Mouse (Mus musculus): ENCODE measurements around the gene Rnase4. TPM values are rescaled to one million over a fixed set of nuclear protein-coding genes. Genes with fewer than 3 reads are reported as not detected.

The Rnase4 gene
- polyA plus RNA-seq, 1 experiment from 2014 or later = 152 TPM

DNA sequence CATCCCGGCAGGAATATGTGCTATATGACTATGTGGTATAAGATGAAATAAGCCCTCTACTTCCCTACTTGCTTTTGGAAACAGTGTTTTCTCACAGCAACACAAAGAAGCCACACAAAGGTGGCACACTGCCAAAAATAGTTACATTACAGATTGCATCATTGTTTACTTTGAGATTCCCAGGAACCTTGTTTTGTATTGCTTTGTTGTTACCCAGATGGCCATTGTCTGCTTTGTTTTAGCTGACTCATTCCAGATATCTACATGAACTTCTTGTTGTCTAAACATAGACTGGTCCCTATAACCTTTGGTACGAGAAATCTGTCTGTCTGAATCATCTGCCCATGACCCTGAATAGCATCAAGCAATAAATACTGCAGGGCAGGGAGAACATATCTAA is 49.5 kb downstream of the Rnase4 start:
- no peak overlapping the region for H3K27ac ChIP-seq
- no peaks in the 10 kb centered on the region for H3K36me3 ChIP-seq
- H3K9me3 ChIP-seq = no peaks in the 10 kb centered on the region
- no peak overlapping the region for H3K9ac ChIP-seq
- no peak overlapping the region for H3K4me2 ChIP-seq
- no peak overlapping the region for H3K4me3 ChIP-seq (replicated peaks)
- ATAC-seq (ENCODE audit: insufficient read depth, low FRiP score, low read depth) = no peak
- no peaks in the 10 kb centered on the region for H3K4me1 ChIP-seq
- 68% methylated on average over 2 of the region's 2 CpGs for WGBS
- H3K27me3 ChIP-seq (replicated peaks) = no peaks in the 10 kb centered on the region

DNA sequence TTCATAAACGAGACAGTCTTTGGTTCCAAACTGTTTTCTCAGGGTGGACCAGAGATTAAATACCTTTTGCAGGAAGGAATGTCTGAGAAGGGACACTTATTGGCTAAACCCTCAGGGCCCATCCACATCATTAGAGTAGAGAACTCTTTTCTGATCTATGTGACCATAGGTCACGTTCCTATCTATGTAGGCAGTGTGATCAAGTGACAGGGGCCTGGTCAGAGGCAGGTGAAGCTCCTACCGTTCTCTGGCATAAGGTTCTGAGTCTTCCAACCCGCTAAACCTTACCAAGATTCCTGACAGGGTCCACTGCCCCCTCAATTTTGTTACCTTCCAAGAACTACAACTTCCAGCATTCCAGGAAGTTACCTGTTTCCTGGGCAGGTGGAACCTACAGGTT is 51.2 kb downstream of the Rnase4 start:
- no peak overlapping the region for H3K4me3 ChIP-seq (replicated peaks)
- no peaks in the 10 kb centered on the region for H3K27me3 ChIP-seq (replicated peaks)
- no peaks in the 10 kb centered on the region for H3K9me3 ChIP-seq
- H3K4me1 ChIP-seq = no peaks in the 10 kb centered on the region
- no peak overlapping the region for H3K27ac ChIP-seq
- H3K4me2 ChIP-seq = no peak overlapping the region
- WGBS = 86% methylated on average over 4 of the region's 4 CpGs
- H3K9ac ChIP-seq = no peak overlapping the region
- H3K36me3 ChIP-seq = no peaks in the 10 kb centered on the region
- ATAC-seq (ENCODE audit: insufficient read depth, low FRiP score, low read depth) = no peak

DNA sequence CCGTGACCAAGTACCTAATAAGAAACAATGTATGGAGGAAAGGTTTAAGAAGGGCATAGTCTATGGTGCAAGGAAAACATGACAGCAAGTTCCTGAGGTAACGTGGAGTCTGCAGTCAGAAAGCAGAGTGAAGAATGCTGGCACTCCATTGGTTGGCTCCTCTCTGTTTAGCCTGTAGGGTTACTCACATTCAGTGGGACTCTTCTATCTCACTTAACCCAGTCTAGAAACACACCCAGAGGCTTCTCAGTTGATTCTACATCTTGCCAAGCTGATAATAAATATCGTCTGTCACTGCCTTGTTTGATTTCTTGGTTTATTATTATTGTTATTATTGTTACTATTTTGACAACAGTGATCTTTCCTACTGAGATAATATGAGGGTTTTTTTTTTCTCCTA is 51.7 kb downstream of the Rnase4 start:
- no peak overlapping the region for H3K4me3 ChIP-seq (replicated peaks)
- H3K4me1 ChIP-seq = no peaks in the 10 kb centered on the region
- no peak overlapping the region for H3K27ac ChIP-seq
- H3K9me3 ChIP-seq = no peaks in the 10 kb centered on the region
- H3K9ac ChIP-seq = no peak overlapping the region
- WGBS = 78% methylated on average over 3 of the region's 3 CpGs
- H3K4me2 ChIP-seq = no peak overlapping the region
- H3K27me3 ChIP-seq (replicated peaks) = no peaks in the 10 kb centered on the region
- ATAC-seq (ENCODE audit: insufficient read depth, low FRiP score, low read depth) = peak; percentile 84
- H3K36me3 ChIP-seq = no peaks in the 10 kb centered on the region

DNA sequence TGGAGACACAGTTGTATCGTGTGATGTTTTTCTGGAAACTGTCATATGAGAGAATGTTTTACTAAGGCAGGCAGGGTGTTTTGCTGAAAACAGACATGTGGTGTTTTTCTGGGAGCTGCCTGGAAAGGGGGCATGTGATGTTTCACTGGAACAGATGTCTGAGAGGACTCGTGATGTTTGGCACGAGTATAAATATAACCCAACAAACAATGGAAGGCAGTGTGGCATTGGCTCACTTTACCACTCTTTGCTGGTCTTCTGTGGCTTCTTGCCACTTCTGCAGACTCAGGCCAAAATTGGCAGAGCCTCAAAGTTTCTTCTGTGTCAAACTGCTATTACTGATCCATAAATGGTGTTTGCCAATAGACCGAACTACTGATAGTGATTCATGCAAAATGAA is 52.4 kb downstream of the Rnase4 start:
- Histone ChIP-seq H3K4me1 (no peaks in the 10 kb centered on the region), H3K36me3 (no peaks in the 10 kb centered on the region), H3K27me3 (replicated peaks) (no peaks in the 10 kb centered on the region), H3K9ac (no peak overlapping the region), H3K27ac (no peak overlapping the region), H3K4me3 (replicated peaks) (no peak overlapping the region), H3K9me3 (no peaks in the 10 kb centered on the region), H3K4me2 (no peak overlapping the region)
- 58% methylated on average over 4 of the region's 4 CpGs for WGBS
- no peak for ATAC-seq (ENCODE audit: insufficient read depth, low FRiP score, low read depth)

DNA sequence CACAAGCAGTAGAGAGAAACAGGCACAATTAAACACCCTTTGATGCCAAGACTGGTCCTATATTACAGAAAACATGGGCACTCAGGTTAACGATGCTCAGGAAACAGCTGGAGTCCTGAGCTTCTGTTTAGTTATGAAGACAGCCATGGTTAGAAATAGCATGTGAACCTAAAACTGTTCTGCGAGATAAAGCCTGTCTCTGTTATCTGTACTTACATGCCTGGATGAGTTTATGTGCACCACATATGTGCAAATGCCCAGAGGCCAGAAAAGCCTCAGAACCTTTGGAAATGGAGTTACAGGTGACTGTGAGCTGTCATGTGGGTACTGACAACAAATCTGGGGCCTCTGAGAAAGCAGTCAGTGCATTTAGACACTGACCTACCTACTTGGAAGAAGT is 53.1 kb downstream of the Rnase4 start:
- no peak overlapping the region for H3K4me3 ChIP-seq (replicated peaks)
- 80% methylated on average over 2 of the region's 2 CpGs for WGBS
- H3K9ac ChIP-seq = no peak overlapping the region
- no peak overlapping the region for H3K4me2 ChIP-seq
- no peaks in the 10 kb centered on the region for H3K4me1 ChIP-seq
- H3K27me3 ChIP-seq (replicated peaks) = no peaks in the 10 kb centered on the region
- no peaks in the 10 kb centered on the region for H3K36me3 ChIP-seq
- ATAC-seq (ENCODE audit: insufficient read depth, low FRiP score, low read depth) = peak; percentile 67
- no peaks in the 10 kb centered on the region for H3K9me3 ChIP-seq
- no peak overlapping the region for H3K27ac ChIP-seq

DNA sequence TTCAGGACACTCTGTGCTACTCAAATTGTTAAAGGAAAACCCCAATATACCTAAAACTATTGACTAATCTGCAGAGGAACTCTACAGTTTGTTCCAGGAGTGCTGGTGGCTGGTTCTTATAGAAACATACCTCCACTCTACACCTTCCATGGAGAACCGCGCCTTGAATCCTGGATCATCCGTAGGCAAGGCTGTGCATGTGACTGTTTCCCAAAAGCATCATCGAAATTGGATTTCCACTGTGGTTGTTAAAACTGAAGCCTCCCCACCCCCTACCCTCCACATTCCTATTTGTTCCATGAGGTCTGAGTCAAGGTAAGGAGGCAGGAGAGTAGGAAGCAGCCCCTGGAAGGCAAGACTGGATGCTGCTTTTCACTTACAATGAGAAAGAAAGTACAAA is 53.6 kb downstream of the Rnase4 start:
- no peak overlapping the region for H3K4me3 ChIP-seq (replicated peaks)
- H3K27ac ChIP-seq = no peak overlapping the region
- H3K27me3 ChIP-seq (replicated peaks) = no peaks in the 10 kb centered on the region
- over 99% methylated on average over 4 of the region's 4 CpGs for WGBS
- no peak for ATAC-seq (ENCODE audit: insufficient read depth, low FRiP score, low read depth)
- H3K9ac ChIP-seq = no peak overlapping the region
- H3K9me3 ChIP-seq = no peaks in the 10 kb centered on the region
- H3K4me1 ChIP-seq = no peaks in the 10 kb centered on the region
- no peaks in the 10 kb centered on the region for H3K36me3 ChIP-seq
- H3K4me2 ChIP-seq = no peak overlapping the region

DNA sequence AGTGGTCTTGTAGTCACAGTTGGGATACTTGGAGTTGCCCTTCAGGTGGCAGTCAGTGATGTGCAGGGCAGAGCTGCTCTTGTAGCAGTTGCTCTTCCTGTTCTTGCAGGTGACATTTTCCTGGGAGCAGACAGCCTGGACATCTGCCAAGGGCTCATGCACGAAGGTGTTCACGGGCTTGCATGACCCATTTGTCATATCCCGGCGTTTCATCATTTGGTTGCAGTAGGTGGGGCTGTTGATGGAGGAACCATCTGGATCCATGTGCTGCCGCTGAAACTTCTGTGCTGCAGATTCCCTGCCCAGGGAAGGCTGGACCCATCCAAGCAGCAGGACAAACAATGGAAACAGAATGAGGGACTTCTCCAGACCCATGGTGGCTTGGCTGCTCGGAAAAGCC is 54.6 kb downstream of the Rnase4 start:
- no peaks in the 10 kb centered on the region for H3K9me3 ChIP-seq
- no peak overlapping the region for H3K4me3 ChIP-seq (replicated peaks)
- 68% methylated on average over 6 of the region's 6 CpGs for WGBS
- no peaks in the 10 kb centered on the region for H3K36me3 ChIP-seq
- H3K27ac ChIP-seq = no peak overlapping the region
- H3K27me3 ChIP-seq (replicated peaks) = no peaks in the 10 kb centered on the region
- H3K4me2 ChIP-seq = no peak overlapping the region
- no peak for ATAC-seq (ENCODE audit: insufficient read depth, low FRiP score, low read depth)
- no peaks in the 10 kb centered on the region for H3K4me1 ChIP-seq
- no peak overlapping the region for H3K9ac ChIP-seq

DNA sequence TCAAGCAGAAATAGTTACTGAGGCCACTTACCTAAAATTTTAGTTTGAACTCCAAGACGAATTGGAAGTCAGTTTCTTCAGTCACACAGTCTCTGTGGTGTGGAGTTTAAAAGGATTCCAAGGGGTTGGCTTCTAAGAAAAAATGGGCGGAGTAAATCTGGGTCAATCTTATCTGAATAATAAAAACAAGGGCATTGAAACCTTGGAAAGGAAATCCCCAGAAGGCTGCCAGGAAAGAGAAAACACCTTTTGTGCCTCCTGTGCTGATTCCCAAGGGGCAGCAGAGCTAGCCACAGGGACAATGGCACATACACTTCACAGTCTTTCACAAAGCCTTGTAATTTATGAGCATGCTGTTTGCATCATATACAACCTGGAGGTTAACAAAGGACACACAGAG is 55.8 kb downstream of the Rnase4 start, which contains the start of gene Rnase1:
Gene Rnase1 (minus strand): TSS at position 101 of the 400 bp plus-strand sequence.
- no peak for ATAC-seq (ENCODE audit: insufficient read depth, low FRiP score, low read depth)
- H3K9ac ChIP-seq = no peak within 1 kb of the TSS
- H3K4me1 ChIP-seq = no peaks in the 10 kb centered on the region
- H3K4me3 ChIP-seq (replicated peaks) = no peak within 1 kb of the TSS
- no peak within 1 kb of the TSS for H3K4me2 ChIP-seq
- no peaks in the 10 kb centered on the region for H3K27me3 ChIP-seq (replicated peaks)
- WGBS = 61% methylated on average over 2 of the region's 2 CpGs
- peak within 1 kb of the TSS; percentile 28; the same call in 1 of the 2 replicates for H3K27ac ChIP-seq
- no peaks in the 10 kb centered on the region for H3K36me3 ChIP-seq
- no peaks in the 10 kb centered on the region for H3K9me3 ChIP-seq

DNA sequence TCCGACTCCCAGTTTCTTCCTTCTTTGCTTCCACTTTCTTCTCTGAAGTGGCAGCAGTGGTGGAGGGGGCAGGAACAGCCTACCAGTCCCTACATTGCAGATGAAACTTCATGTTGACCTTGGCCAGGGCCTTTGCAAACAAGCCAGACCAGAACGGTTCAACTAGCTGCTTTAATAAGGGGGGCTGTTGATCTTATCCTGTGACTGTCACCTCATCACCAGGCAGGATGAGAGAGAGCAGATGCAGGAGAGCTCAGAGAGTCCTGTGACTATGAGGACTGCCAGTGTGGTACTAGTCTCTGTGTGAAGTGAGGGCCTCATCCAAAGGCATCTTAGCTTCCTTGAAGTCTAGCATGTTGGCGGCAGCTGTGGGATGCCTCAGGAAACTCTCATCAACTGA is 57.1 kb downstream of the Rnase4 start:
- no peak overlapping the region for H3K4me3 ChIP-seq (replicated peaks)
- H3K9ac ChIP-seq = no peak overlapping the region
- no peaks in the 10 kb centered on the region for H3K27me3 ChIP-seq (replicated peaks)
- 60% methylated on average over 3 of the region's 3 CpGs for WGBS
- H3K4me2 ChIP-seq = no peak overlapping the region
- H3K9me3 ChIP-seq = no peaks in the 10 kb centered on the region
- H3K27ac ChIP-seq = 0 out of 2 replicates have a peak overlapping the region, but pooled peaks have one; percentile 5
- ATAC-seq (ENCODE audit: insufficient read depth, low FRiP score, low read depth) = no peak
- H3K36me3 ChIP-seq = no peaks in the 10 kb centered on the region
- no peaks in the 10 kb centered on the region for H3K4me1 ChIP-seq

DNA sequence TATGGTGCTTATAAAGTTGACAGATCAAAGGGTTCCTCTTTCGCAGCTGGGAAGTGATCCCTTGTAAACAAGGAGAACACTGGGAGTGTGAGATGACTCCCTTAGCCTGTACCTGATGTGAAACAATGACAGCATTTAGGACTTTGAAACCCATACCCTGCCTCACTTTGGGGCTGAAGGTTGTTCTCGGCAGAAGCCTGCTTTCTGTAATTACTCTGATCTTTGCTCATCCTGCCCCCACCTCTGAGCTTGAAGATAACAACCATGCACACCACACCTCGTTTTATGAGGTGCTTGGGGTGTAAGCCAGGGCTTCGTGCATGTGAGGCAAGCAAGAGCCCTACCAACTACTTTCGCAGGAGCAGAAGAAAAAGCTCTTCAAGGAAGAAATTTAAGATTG is 58.3 kb downstream of the Rnase4 start:
- Histone ChIP-seq H3K4me1 (no peaks in the 10 kb centered on the region), H3K4me3 (replicated peaks) (no peak overlapping the region), H3K9me3 (no peaks in the 10 kb centered on the region), H3K9ac (no peak overlapping the region), H3K4me2 (no peak overlapping the region), H3K27ac (no peak overlapping the region), H3K36me3 (no peaks in the 10 kb centered on the region), H3K27me3 (replicated peaks) (no peaks in the 10 kb centered on the region)
- WGBS = 42% methylated on average over 5 of the region's 5 CpGs
- ATAC-seq (ENCODE audit: insufficient read depth, low FRiP score, low read depth) = peak; percentile 41; the same call in 1 of the 2 replicates

DNA sequence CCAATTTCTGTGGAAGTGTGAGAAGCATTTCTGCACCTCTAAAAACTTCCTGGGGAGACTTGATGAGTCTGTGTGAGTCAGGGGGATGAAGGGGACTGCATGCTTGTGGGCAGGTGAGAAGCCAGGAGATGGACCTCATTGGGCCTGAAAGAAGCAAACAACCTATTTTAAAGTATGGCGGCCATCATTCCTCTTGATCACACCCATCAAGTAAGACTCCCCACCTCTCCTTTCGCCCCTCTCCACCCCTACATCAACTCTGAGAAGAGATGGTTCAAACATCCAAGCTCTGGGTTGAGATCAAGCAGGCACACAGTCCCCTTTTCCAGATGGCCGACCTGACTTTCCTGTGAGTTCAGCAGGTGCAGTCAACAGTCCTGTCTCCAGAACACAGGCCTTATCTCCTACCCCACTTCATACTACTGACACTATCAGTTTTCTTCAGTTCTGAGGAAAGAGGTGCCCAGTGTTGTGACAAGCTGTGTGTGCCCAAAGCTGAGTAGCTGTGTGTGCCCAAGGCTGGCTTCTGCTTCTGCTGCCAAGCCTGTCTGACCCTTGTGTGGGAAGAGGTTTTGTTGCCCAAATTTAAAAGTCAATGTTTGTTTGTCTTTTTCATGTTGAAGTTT is 59.4 kb downstream of the Rnase4 start:
- Histone ChIP-seq H3K27ac (no peak overlapping the region), H3K9me3 (no peaks in the 10 kb centered on the region), H3K27me3 (replicated peaks) (no peaks in the 10 kb centered on the region), H3K4me1 (no peaks in the 10 kb centered on the region), H3K4me2 (no peak overlapping the region), H3K9ac (no peak overlapping the region), H3K4me3 (replicated peaks) (no peak overlapping the region), H3K36me3 (no peaks in the 10 kb centered on the region)
- ATAC-seq (ENCODE audit: insufficient read depth, low FRiP score, low read depth) = peak; percentile 78; the same call in 1 of the 2 replicates
- WGBS = 77% methylated on average over 3 of the region's 3 CpGs

DNA sequence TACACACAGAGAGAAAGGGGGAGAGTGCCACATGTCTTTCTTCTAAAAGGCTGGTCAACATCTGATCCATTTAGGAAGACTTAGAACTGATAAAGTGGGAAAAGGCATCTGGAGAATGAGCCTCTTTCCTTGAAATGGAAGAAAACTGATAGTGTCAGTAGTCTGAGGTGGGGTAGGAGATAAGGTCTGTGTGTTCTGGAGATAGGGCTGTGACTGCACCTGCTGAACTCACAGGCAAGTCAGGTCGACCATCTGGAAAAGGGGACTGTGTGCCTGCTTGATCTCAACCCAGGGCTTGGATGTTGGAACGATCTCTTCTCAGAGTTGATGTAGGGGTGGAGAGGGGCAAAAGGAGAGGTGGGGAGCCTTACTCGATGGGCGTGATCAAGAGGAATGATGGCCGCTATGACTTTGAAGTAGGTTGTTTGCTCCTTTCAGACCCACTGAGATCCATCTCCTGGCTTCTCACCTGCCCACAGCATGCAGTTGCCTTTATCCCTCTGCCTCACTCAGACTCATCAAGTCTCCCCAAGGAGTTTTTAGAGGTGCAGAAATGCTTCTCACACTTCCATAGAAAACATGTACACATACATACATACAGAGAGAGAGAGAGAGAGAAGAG is 61.5 kb downstream of the Rnase4 start:
- no peaks in the 10 kb centered on the region for H3K36me3 ChIP-seq
- 49% methylated on average over 5 of the region's 5 CpGs for WGBS
- no peaks in the 10 kb centered on the region for H3K4me1 ChIP-seq
- peak; percentile 73; the same call in 1 of the 2 replicates for ATAC-seq (ENCODE audit: insufficient read depth, low FRiP score, low read depth)
- no peak overlapping the region for H3K4me2 ChIP-seq
- H3K27me3 ChIP-seq (replicated peaks) = no peaks in the 10 kb centered on the region
- no peak overlapping the region for H3K27ac ChIP-seq
- no peak overlapping the region for H3K4me3 ChIP-seq (replicated peaks)
- no peak overlapping the region for H3K9ac ChIP-seq
- H3K9me3 ChIP-seq = no peaks in the 10 kb centered on the region
